Mouse (Mus musculus) G1E (cell line): Measurements from ENCODE around the gene Rnf123. TPM values are rescaled to one million over a fixed set of nuclear protein-coding genes. Genes with fewer than 3 reads are reported as not detected.

ENCODE experiments used
- ATAC-seq: 2 replicates; pipeline ENCODE4 v1.8.0; 2016; ENCODE audit warnings: mild to moderate bottlenecking; ENCODE audit not compliant: insufficient number of reproducible peaks, poor library complexity, low FRiP score, severe bottlenecking; ENCODE audit errors: extremely low read depth
- DNase-seq: peaks from one replicate; pipeline ENCODE4 v3.0.0; 2012; ENCODE audit warnings: low spot score
- H3K27me3 ChIP-seq: 2 replicates; pipeline ENCODE4 v1.6.1; 2012; ENCODE audit warnings: mild to moderate bottlenecking, low read length, inconsistent platforms; ENCODE audit not compliant: insufficient read depth
- H3K36me3 ChIP-seq: replicated peaks from 2 replicates; pipeline ENCODE3; 2012; ENCODE audit warnings: mild to moderate bottlenecking, inconsistent platforms
- H3K4me1 ChIP-seq: 2 replicates; pipeline ENCODE4 v1.6.1; 2012; ENCODE audit warnings: low read depth, low read length, inconsistent platforms, mixed read lengths; ENCODE audit not compliant: insufficient read depth
- H3K4me3 ChIP-seq: 2 replicates; pipeline ENCODE4 v1.5.1; 2012; ENCODE audit warnings: low read depth, mild to moderate bottlenecking, inconsistent platforms, low read length, moderate library complexity, mixed read lengths
- H3K9me3 ChIP-seq: replicated peaks from 2 replicates; pipeline ENCODE4 v1.6.1; 2012; ENCODE audit warnings: inconsistent platforms
- CTCF ChIP-seq: IDR thresholded peaks from 2 replicates; pipeline ENCODE4 v1.5.1; 2012; ENCODE audit warnings: low read depth, low read length, inconsistent platforms, mixed read lengths
- GATA1 ChIP-seq: IDR thresholded peaks from 2 replicates; pipeline ENCODE4 v1.6.1; 2012; ENCODE audit warnings: borderline replicate concordance, low read length, inconsistent platforms, mixed read lengths
- GATA2 ChIP-seq: IDR thresholded peaks from 2 replicates; pipeline ENCODE4 v1.6.1; 2012; ENCODE audit warnings: low read depth, low read length, inconsistent platforms, borderline replicate concordance
- POLR2AphosphoS5 ChIP-seq: IDR thresholded peaks from 2 replicates; pipeline ENCODE4 v1.6.1; 2012; ENCODE audit warnings: low read depth, low read length, inconsistent platforms; ENCODE audit not compliant: insufficient replicate concordance
- TAL1 ChIP-seq: conservative IDR thresholded peaks from 2 replicates; pipeline ENCODE4 v1.6.1; 2012; ENCODE audit warnings: low read depth, low read length, inconsistent platforms, mixed read lengths
- polyA plus RNA-seq: library from polyadenylated mRNA; stranded (reverse); fragments of >175 nt; gene quantifications from 2 replicates; pipeline ENCODE4 v1.2.3, GENCODE M21; 2012
- total RNA-seq, 2 experiments: library from RNA; stranded (forward) in 1 of 2; stranded (reverse) in 1 of 2; fragments of 200-1000 nt in 1 of 2; fragments of >200 nt in 1 of 2; fragmentation: Nextera tagmentation in 1 of 2; gene quantifications; 2 replicates each; pipeline ENCODE4 v1.2.3; 2014 to 2017

The Rnf123 gene
- total and polyA plus RNA-seq, 3 experiments, result 18.6 to 255 (median 74.5) TPM

DNA sequence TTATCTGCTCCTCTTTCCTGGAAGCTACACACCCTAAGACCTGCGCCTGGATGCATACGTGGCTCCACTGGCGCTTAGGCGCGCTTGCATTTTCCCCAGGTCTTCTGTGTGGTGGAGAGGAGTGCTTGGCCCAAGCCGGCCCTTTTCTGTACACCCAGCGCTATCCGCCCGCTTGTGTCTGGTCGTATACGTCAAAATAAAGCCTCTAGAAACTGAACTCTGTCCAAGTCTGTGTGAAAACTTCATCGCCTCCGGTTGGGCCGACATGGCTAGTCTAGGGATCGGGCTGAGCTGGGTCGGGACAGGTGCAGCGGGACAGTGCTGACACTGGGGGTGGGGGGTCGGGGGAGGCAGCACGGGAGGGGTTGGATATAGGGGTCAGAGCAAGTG is 34.6 kb downstream of the Rnf123 start:
- DNase-seq (peak; percentile 23), ATAC-seq (no peak)
- Histone ChIP-seq H3K36me3 (peaks cover 84% of the 10 kb centered on the region), H3K4me3 (peak overlapping the region; percentile 80), H3K4me1 (peaks cover 75% of the 10 kb centered on the region), H3K9me3 (no peaks in the 10 kb centered on the region), H3K27me3 (no peaks in the 10 kb centered on the region)
- TF ChIP-seq TAL1 (no peak), CTCF (no peak), POLR2AphosphoS5 (no peak), GATA2 (no peak), GATA1 (no peak)

GRCm38 (mm10) chr9:108047601-108048565 is 35.3 kb downstream of the Rnf123 start:
- Histone ChIP-seq H3K4me3 (peak overlapping the region; percentile 80), H3K9me3 (no peaks in the 10 kb centered on the region), H3K27me3 (no peaks in the 10 kb centered on the region), H3K4me1 (peaks cover 69% of the 10 kb centered on the region), H3K36me3 (peaks cover 84% of the 10 kb centered on the region)
- ATAC-seq (no peak), DNase-seq (no peak)
- TF ChIP-seq TAL1 (no peak), POLR2AphosphoS5 (no peak), CTCF (no peak), GATA2 (no peak), GATA1 (no peak)

GRCm38 (mm10) chr9:108046582-108046981 is 36.6 kb downstream of the Rnf123 start:
- Histone ChIP-seq H3K27me3 (no peaks in the 10 kb centered on the region), H3K4me3 (no peak overlapping the region), H3K9me3 (no peaks in the 10 kb centered on the region), H3K4me1 (peaks cover 56% of the 10 kb centered on the region), H3K36me3 (peaks cover 84% of the 10 kb centered on the region)
- TF ChIP-seq GATA2 (no peak), TAL1 (no peak), GATA1 (no peak), CTCF (no peak), POLR2AphosphoS5 (no peak)
- ATAC-seq (no peak), DNase-seq (no peak)

GRCm38 (mm10) chr9:108044751-108045492 is 38.2 kb downstream of the Rnf123 start:
- Histone ChIP-seq H3K4me1 (peaks cover 39% of the 10 kb centered on the region), H3K27me3 (no peaks in the 10 kb centered on the region), H3K9me3 (no peaks in the 10 kb centered on the region), H3K36me3 (peaks cover 82% of the 10 kb centered on the region), H3K4me3 (no peak overlapping the region)
- no peak for ATAC-seq
- DNase-seq, result no peak
- no peak for TF ChIP-seq POLR2AphosphoS5
- TF ChIP-seq CTCF, result no peak
- no peak for TF ChIP-seq GATA1
- TF ChIP-seq GATA2, result no peak
- no peak for TF ChIP-seq TAL1

DNA sequence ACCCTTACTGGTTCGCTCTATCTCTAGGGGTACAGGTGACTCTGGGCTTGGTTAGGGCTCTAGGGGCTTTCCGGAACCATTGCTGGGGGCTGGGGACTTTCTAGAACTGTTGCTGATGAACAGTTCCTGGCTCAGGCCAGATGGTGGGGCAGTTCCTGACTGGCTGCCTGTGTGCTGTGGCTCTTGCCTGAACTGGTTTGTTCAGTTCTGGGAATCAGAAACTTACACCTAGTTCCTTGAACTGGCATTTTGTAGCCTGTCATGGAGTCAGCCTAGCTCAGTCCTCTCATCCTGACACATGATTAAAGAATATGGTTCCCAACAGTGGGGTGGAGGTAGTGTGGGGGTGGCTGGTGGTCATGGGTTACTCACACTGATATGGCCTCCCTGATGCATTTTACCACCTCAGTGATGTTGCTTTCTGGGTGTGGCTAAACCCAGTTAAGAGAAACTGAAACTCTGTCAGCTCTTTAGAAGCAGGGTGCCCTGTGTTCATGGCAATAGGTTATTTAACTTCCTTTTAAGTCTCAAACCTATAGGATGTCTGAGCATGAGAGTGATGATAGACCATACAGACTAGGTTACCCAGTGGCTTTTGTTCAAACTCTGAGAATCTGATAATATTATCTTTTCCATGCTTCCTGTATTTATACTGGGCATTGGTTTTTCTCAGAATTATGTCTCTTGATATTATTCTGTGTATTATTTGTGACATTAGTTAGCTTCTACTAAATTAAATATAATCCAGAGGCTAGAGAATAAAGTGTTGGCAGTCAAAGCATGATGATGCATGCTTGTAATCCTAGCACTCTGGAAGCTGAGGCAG is 47.6 kb downstream of the Rnf123 start:
- no peak for ATAC-seq
- TF ChIP-seq TAL1, result no peak
- no peak for TF ChIP-seq GATA2
- TF ChIP-seq GATA1, result no peak
- TF ChIP-seq CTCF, result no peak
- no peak for TF ChIP-seq POLR2AphosphoS5

More for the DNA sequence above, 47.6 kb downstream of the Rnf123 start:
- Histone ChIP-seq H3K27me3 (no peaks in the 10 kb centered on the region), H3K36me3 (peaks cover 80% of the 10 kb centered on the region), H3K9me3 (no peaks in the 10 kb centered on the region), H3K4me3 (peak overlapping the region; percentile 27; the same call in 1 of the 2 replicates), H3K4me1 (peaks cover 24% of the 10 kb centered on the region)
- DNase-seq, result no peak
